Mouse (Mus musculus) midbrain, embryonic 16.5 days (tissue): Measurements from ENCODE around the gene Nav3. TPM values are rescaled to one million over a fixed set of nuclear protein-coding genes. Genes with fewer than 3 reads are reported as not detected.

Experiments
- ATAC-seq: fragments of 200-750 bp; cut with Nextera tagmentation; 2 replicates; pipeline ENCODE4 v1.8.0; 2017; ENCODE audit warnings: moderate TSS enrichment
- H3K27ac ChIP-seq: fragments of 300-500 bp; sonication (generic); 2 replicates; pipeline ENCODE4 v1.5.1; 2014; ENCODE audit warnings: mild to moderate bottlenecking, low read length, mixed read lengths
- H3K27me3 ChIP-seq: fragments of 300-500 bp; sonication (generic); 2 replicates; pipeline ENCODE4 v1.6.1; 2014; ENCODE audit warnings: low read depth, low read length, mixed read lengths; ENCODE audit not compliant: control insufficient read depth, insufficient read depth
- H3K36me3 ChIP-seq: fragments of 300-500 bp; sonication (generic); 2 replicates; pipeline ENCODE4 v1.6.1; 2014; ENCODE audit warnings: mild to moderate bottlenecking, low read length, moderate library complexity, mixed read lengths; ENCODE audit not compliant: control insufficient read depth, insufficient read depth
- H3K4me1 ChIP-seq: fragments of 300-500 bp; sonication (generic); 2 replicates; pipeline ENCODE4 v1.6.1; 2014; ENCODE audit warnings: mild to moderate bottlenecking, low read length, mixed read lengths; ENCODE audit not compliant: control insufficient read depth, insufficient read depth
- H3K4me2 ChIP-seq: fragments of 300-500 bp; sonication (generic); 2 replicates; pipeline ENCODE4 v1.6.1; 2014; ENCODE audit warnings: mild to moderate bottlenecking, low read length, mixed read lengths
- H3K4me3 ChIP-seq: fragments of 300-500 bp; sonication (generic); 2 replicates; pipeline ENCODE4 v1.5.1; 2014; ENCODE audit warnings: low read depth, mild to moderate bottlenecking, low read length, moderate library complexity, mixed read lengths
- H3K9ac ChIP-seq: fragments of 300-500 bp; sonication (generic); 2 replicates; pipeline ENCODE4 v1.6.1; 2014; ENCODE audit warnings: low read depth, low read length, mixed read lengths
- H3K9me3 ChIP-seq: fragments of 300-500 bp; sonication (generic); replicated peaks from 2 replicates; pipeline ENCODE4 v1.6.1; 2014; ENCODE audit warnings: mild to moderate bottlenecking, low read length, mixed read lengths; ENCODE audit not compliant: control insufficient read depth, poor library complexity, severe bottlenecking
- WGBS: fragments of 180-500 bp; shearing (Covaris S2); extraction: QIAGEN DNeasy Blood & Tissue Kit; methylation state at CpG from one replicate; pipeline ENCODE4 v1.1.7; 2014; 5-methylcytosine and 5-hydroxymethylcytosine counted together
- polyA plus RNA-seq: library from polyadenylated mRNA; unstranded; fragments of >200 nt; fragmentation: Nextera tagmentation; extraction: Ambion mirVana; gene quantifications from 2 replicates; pipeline ENCODE4 v1.2.1, GENCODE M21; 2015

Nav3 gene
- polyA plus RNA-seq, 1 experiment from 2014 or later, result 18.7 TPM

DNA sequence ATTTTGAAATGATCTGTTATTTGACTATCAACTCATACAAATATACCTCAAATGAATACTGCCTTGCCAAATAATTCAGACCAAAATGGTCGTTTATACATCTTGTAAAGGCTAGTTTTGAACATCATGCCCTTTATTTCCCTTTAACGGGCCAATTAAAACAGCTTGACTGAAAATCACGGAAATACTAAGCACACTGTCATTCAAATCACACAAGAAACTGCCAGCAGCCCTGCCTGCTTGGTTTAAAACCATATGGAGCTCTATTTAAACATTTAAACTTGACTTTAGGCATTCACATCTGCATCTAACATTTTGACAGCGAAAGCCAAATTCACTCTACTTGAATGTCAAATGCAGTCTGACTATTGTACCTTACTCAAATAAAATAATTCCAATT, 481.8 kb downstream of the Nav3 start:
- H3K4me1 ChIP-seq, result peaks cover 3% of the 10 kb centered on the region
- no peaks in the 10 kb centered on the region for H3K27me3 ChIP-seq
- ATAC-seq, result no peak
- no peaks in the 10 kb centered on the region for H3K36me3 ChIP-seq
- no peak overlapping the region; the same call in 1 of the 2 replicates for H3K27ac ChIP-seq
- H3K4me3 ChIP-seq, result no peak overlapping the region
- H3K9me3 ChIP-seq, result no peaks in the 10 kb centered on the region
- WGBS, result 60% methylated on average over 4 of the region's 4 CpGs
- H3K4me2 ChIP-seq, result no peak overlapping the region
- H3K9ac ChIP-seq, result no peak overlapping the region

DNA sequence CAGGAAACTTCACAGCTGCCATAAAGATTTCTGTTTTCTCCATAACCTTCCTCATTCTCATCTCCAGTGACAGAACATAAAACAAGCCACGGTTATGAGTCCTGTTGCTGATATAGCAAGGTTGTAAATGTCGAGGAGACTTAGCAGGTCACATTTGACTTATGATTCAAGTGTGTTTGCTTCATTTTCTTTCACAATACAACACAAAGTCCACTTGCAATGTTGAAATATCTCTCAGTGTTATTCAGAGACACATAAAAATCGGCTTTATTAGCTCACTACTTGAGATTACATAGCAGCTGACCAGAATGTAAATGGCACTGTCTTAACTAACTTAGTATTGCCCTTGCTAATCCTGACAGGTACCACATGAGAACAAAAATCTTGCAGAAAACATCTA, 482.5 kb downstream of the Nav3 start:
- no peak overlapping the region for H3K4me2 ChIP-seq
- H3K27ac ChIP-seq, result no peak overlapping the region
- no peak overlapping the region for H3K9ac ChIP-seq
- H3K9me3 ChIP-seq, result no peaks in the 10 kb centered on the region
- H3K4me1 ChIP-seq, result peaks cover 3% of the 10 kb centered on the region
- no peaks in the 10 kb centered on the region for H3K36me3 ChIP-seq
- WGBS, result 77% methylated on average over 3 of the region's 3 CpGs
- no peaks in the 10 kb centered on the region for H3K27me3 ChIP-seq
- no peak overlapping the region for H3K4me3 ChIP-seq
- ATAC-seq, result no peak

DNA sequence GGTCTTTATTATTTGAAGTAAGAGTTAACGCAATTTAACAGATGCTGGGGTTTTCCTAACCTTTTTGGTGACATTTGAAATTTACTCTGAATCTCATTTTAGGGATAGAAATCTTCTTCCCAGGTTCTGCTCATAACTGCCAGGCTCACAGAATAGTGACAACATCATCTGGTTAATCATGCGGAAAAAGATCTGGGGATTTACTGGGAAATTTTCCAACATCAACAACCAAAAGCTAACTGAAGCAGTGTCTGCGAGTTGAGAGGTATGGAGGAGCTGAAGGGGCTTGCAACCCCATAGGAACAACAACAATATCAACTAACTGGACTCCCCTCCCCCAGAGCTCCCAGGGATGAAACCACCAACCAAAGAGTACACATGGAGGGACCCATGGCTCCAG, 505.7 kb downstream of the Nav3 start:
- ATAC-seq, result no peak
- Histone ChIP-seq H3K4me3 (no peak overlapping the region), H3K4me2 (no peak overlapping the region), H3K4me1 (no peaks in the 10 kb centered on the region), H3K27me3 (no peaks in the 10 kb centered on the region), H3K36me3 (no peaks in the 10 kb centered on the region), H3K9me3 (no peaks in the 10 kb centered on the region), H3K27ac (no peak overlapping the region), H3K9ac (no peak overlapping the region)
- whole genome bisulfite sequencing, result 59% methylated on average over 3 of the region's 3 CpGs

DNA sequence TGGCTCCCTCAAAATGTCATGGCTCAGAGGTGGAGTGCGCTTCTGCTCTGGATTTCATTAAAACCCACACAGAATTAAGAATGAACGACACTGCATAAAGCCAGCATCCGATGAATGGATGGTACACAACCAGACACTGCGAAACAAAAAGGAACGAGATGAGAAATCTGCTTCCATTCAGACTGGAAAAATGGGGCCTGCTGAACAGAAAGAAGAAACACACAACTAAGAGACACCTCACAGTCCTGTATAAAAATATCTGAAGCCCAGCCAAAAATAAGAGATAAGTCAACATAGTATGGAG, 526.7 kb downstream of the Nav3 start:
- ATAC-seq, result 0 out of 2 replicates have a peak, but pooled peaks have one; percentile 39
- no peak overlapping the region for H3K27ac ChIP-seq
- no peak overlapping the region for H3K4me3 ChIP-seq
- 25% methylated on average over 5 of the region's 5 CpGs for WGBS
- no peak overlapping the region for H3K4me2 ChIP-seq
- no peaks in the 10 kb centered on the region for H3K27me3 ChIP-seq
- peaks cover 4% of the 10 kb centered on the region for H3K4me1 ChIP-seq
- no peaks in the 10 kb centered on the region for H3K36me3 ChIP-seq
- no peak overlapping the region for H3K9ac ChIP-seq
- H3K9me3 ChIP-seq, result no peaks in the 10 kb centered on the region

DNA sequence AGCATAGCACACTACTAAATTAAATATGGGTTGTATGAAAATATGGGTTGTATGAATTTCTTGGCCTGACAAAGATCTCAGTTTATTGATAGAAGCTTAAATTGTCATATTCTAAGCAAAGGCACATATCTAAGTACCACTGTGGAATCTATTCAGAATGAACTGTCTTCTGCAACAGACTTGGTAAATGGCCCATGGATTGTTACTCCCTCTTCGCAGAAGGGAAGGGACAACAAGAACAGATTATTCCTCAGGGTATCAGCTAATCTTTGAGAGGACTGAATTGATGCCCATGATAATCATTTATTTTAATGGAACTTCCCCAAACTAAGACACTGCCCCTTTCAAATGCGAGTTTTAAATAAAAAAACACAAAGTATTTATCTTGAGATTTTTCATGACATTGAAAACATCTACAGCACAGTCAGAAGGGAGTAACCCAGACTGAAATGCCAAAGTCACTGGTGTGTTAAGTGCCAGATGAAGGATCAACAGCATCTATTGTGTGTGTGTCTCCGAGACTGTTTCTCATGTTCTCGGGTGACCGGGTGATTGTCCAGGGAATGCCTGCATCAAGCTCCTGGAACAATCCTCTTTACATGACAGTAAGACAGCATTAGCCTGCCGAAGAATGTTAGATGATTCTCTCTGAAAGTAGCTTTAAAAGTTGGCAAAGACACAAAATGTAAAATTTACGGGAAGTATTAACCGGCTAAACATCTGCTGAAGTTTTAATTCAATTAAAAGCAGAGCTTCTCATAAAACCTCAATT, 527.3 kb downstream of the Nav3 start:
- no peak overlapping the region for H3K4me3 ChIP-seq
- no peaks in the 10 kb centered on the region for H3K27me3 ChIP-seq
- ATAC-seq, result no peak
- H3K36me3 ChIP-seq, result no peaks in the 10 kb centered on the region
- H3K4me2 ChIP-seq, result no peak overlapping the region
- 24% methylated on average over 8 of the region's 8 CpGs for WGBS
- H3K9me3 ChIP-seq, result no peaks in the 10 kb centered on the region
- no peak overlapping the region for H3K27ac ChIP-seq
- H3K9ac ChIP-seq, result no peak overlapping the region
- H3K4me1 ChIP-seq, result peaks cover 4% of the 10 kb centered on the region

DNA sequence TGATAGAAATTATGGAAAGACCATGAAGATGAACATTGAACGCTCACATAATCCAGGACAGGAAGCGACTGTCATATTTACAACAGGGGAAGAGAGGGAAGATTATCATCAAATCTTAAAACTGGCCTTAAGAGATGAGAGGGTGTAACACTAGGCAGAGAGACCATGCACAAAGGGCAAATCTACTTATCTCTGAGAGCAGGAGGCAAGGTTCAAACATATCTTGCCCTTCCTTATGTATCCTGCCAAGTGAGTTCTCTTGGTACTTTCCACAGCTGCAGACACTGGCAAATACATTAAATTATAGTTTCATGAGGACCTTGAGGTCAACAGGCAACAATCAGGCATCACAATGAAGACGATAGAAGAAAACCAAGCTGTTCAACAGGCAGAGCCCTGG, 529.9 kb downstream of the Nav3 start:
- Histone ChIP-seq H3K4me1 (peaks cover 9% of the 10 kb centered on the region), H3K4me2 (no peak overlapping the region), H3K9ac (no peak overlapping the region), H3K4me3 (no peak overlapping the region), H3K9me3 (no peaks in the 10 kb centered on the region), H3K36me3 (no peaks in the 10 kb centered on the region), H3K27ac (no peak overlapping the region), H3K27me3 (no peaks in the 10 kb centered on the region)
- WGBS, result 84% methylated on average over 3 of the region's 3 CpGs
- no peak for ATAC-seq

DNA sequence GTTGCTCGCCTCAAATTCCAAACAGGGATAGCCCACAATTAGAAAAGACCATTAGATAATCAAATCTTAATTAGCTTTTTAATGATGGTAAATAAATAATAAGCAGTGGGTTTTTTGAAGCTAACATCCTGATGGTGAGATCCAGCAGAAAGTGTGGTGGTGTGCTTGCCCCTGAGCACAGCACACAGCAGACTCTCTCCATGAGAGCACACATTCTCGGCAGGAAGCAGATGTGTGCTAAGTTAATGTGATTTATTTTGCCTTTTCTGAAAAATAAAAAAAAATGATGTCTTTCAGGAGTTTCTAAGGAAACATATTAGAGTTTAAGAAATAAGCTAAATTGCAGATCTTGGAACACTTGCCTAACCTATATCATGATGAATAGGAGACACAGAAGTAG, 531.9 kb downstream of the Nav3 start:
- Histone ChIP-seq H3K4me1 (peaks cover 10% of the 10 kb centered on the region), H3K9ac (no peak overlapping the region), H3K27ac (no peak overlapping the region), H3K36me3 (no peaks in the 10 kb centered on the region), H3K9me3 (no peaks in the 10 kb centered on the region), H3K27me3 (no peaks in the 10 kb centered on the region), H3K4me2 (no peak overlapping the region), H3K4me3 (no peak overlapping the region)
- 82% methylated on average over 2 of the region's 2 CpGs for WGBS
- ATAC-seq, result no peak

DNA sequence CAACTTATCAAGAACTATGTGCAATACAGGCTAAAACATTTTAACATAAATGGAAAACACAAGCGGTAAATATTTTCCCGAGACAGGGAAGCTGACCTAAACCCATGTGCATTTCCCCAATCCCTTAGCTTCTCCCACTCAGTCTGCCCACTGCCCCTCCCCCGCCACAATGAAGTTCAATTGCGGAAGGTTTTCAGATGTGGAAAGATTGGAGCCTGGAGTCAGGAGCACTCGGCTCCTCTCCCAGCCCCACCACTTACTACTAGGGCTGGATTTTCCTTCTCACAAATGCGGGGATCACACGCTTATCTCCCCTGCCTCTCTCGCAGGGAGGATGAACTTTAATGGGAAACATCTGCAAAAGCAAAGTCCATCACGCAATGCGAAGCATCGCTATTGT, 534.6 kb downstream of the Nav3 start:
- 46% methylated on average over 11 of the region's 11 CpGs for WGBS
- peaks cover 10% of the 10 kb centered on the region for H3K4me1 ChIP-seq
- H3K27ac ChIP-seq, result no peak overlapping the region
- H3K36me3 ChIP-seq, result no peaks in the 10 kb centered on the region
- peak overlapping the region; percentile 36 for H3K4me2 ChIP-seq
- peak overlapping the region; percentile 38; the same call in 1 of the 2 replicates for H3K9ac ChIP-seq
- no peaks in the 10 kb centered on the region for H3K9me3 ChIP-seq
- H3K4me3 ChIP-seq, result 0 out of 2 replicates have a peak overlapping the region, but pooled peaks have one; percentile 6
- H3K27me3 ChIP-seq, result no peaks in the 10 kb centered on the region
- ATAC-seq, result peak; percentile 70

DNA sequence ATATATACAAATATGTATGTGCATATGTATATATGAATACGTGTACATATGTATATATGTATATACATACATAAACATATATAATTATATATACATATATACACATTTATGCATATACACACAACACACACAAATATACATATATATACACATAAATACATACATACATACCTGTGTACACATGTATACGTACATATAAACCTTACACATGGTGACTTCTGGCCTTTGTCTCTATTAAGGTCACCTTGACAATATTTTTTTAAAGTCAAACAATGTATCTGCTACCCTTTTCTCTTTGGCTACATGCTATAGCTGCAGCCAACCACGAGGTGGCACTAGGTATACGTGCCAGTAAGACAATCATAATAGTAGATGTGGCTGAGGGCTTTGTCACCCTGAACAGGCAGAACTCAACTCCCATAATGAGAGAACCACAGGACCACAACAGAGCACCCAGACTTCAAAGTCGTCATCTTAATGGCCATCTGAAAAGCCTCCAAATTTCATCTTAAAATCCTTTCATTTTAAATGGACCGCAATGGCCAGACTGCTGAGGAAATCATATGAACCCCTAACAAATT, 535.3 kb downstream of the Nav3 start:
- ATAC-seq, result peak; percentile 84
- no peak overlapping the region for H3K4me3 ChIP-seq
- no peaks in the 10 kb centered on the region for H3K36me3 ChIP-seq
- H3K4me2 ChIP-seq, result peak overlapping the region; percentile 36; the same call in 1 of the 2 replicates
- no peak overlapping the region for H3K27ac ChIP-seq
- H3K4me1 ChIP-seq, result peaks cover 10% of the 10 kb centered on the region
- 14% methylated on average over 6 of the region's 6 CpGs for WGBS
- H3K27me3 ChIP-seq, result no peaks in the 10 kb centered on the region
- H3K9ac ChIP-seq, result no peak overlapping the region
- no peaks in the 10 kb centered on the region for H3K9me3 ChIP-seq
